Comparison of ENCODE assay signal across 8 mouse cellular contexts in genomic region chr3:33082806-33083338, GRCm38 (mm10).
DNase-seq lines count a peak whose midpoint lies in the region; ATAC-seq lines count a peak whose summit lies in the region.

No protein-coding gene starts in this region.

- peak; percentile 46 to 51 for DNase-seq in frontal cortex, postnatal 36 days (ENCODE audit: low spot score in 2 of 2)
- DNase-seq in frontal cortex, postnatal 25 days (ENCODE audit: low spot score in 2 of 2) = no peak
- DNase-seq in left cerebral cortex, adult 18-20 months (ENCODE audit: low spot score in 2 of 2) = peak; percentile 50 to 67
- no peak for DNase-seq in left cerebral cortex, adult 11 months (ENCODE audit: low spot score)
- DNase-seq in ZHBTc4 (ENCODE audit: low read depth, low spot score) = peak; percentile 44

- no peaks in the 10 kb centered on the region for H3K36me3 ChIP-seq in midbrain, embryonic 13.5 days
- H3K36me3 ChIP-seq in forebrain, embryonic 13.5 days (ENCODE audit: poor library complexity, severe bottlenecking) = no peaks in the 10 kb centered on the region

- H3K27me3 ChIP-seq in midbrain, embryonic 13.5 days = no peaks in the 10 kb centered on the region
- H3K27me3 ChIP-seq in forebrain, embryonic 13.5 days = no peaks in the 10 kb centered on the region

- H3K4me2 ChIP-seq in midbrain, embryonic 13.5 days (replicated peaks) = no peak overlapping the region
- H3K4me2 ChIP-seq in forebrain, embryonic 13.5 days = no peak overlapping the region

- no peaks in the 10 kb centered on the region for H3K9me3 ChIP-seq in midbrain, embryonic 13.5 days
- H3K9me3 ChIP-seq in forebrain, embryonic 13.5 days (replicated peaks) = no peaks in the 10 kb centered on the region

- H3K4me1 ChIP-seq in midbrain, embryonic 13.5 days (replicated peaks) = peaks cover 4% of the 10 kb centered on the region; the same call in 1 of the 2 replicates
- no peaks in the 10 kb centered on the region for H3K4me1 ChIP-seq in forebrain, embryonic 13.5 days

- H3K9ac ChIP-seq in midbrain, embryonic 13.5 days (replicated peaks) = no peak overlapping the region
- H3K9ac ChIP-seq in forebrain, embryonic 13.5 days = no peak overlapping the region

- 0 out of 2 replicates have a peak, but pooled peaks have one; percentile 53 for ATAC-seq in midbrain, embryonic 13.5 days
- no peak for ATAC-seq in activated CD4-positive, CD25-positive, alpha-beta regulatory T cell, adult 4 months
- ATAC-seq in forebrain, embryonic 13.5 days = no peak

- no peak overlapping the region for H3K4me3 ChIP-seq in midbrain, embryonic 13.5 days (replicated peaks)
- H3K4me3 ChIP-seq in forebrain, embryonic 13.5 days = no peak overlapping the region

- 26% methylated on average over 8 of the region's 8 CpGs for WGBS in midbrain, embryonic 13.5 days
- 29% methylated on average over 8 of the region's 8 CpGs for WGBS in forebrain, embryonic 13.5 days

- H3K27ac ChIP-seq in midbrain, embryonic 13.5 days = no peak overlapping the region
- no peak overlapping the region for H3K27ac ChIP-seq in forebrain, embryonic 13.5 days

Comparison
In these comparisons a context has a peak if more than half of its experiments do, and no peak if none do; other contexts are left out.
1. DNase-seq: peak in frontal cortex, postnatal 36 days (2 of 2), left cerebral cortex, adult 18-20 months (2 of 2) and ZHBTc4 (single experiment); none in frontal cortex, postnatal 25 days (0 of 2) and left cerebral cortex, adult 11 months (single experiment).